Mouse (Mus musculus): ENCODE data around the gene Aifm3.
"Not testable (repeated sequence)": the region's sequence is repeated elsewhere in the genome, so short reads cannot be mapped to it uniquely, and the experiment has no call there.

Gene Aifm3

DNA sequence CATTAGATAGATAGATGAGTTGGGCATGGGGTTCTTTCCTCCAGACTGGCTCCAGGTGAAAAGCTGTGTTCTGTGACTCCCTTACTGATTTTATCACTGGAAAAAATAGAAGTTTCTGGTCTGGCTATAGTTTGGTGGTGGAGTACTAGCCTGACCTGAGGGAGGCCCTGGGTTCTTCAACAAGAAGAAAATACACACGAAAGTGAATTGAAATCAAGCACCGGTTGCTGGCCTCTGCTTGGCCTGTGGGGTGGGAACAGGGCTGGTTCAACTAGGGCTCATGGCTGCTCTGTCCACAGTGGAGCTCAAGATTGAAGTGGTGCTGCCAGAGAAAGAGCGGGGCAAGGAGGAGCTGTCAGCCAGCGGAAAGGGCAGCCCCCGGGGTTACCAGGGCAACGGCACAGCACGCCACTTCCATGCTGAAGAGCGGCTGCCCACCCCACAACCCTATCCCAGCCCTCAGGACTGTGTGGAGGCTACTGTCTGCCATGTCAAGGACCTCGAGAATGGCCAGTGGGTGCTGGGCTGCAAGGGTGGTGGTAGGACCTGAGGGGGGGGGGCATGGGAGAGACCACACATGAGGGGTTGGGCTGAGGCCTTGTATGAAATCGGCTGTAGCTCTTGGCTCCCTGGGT, 10.0 kb downstream of the Aifm3 start:
- no peak for DNase-seq (ENCODE audit: extremely low spot score, low read depth, low spot score)

DNA sequence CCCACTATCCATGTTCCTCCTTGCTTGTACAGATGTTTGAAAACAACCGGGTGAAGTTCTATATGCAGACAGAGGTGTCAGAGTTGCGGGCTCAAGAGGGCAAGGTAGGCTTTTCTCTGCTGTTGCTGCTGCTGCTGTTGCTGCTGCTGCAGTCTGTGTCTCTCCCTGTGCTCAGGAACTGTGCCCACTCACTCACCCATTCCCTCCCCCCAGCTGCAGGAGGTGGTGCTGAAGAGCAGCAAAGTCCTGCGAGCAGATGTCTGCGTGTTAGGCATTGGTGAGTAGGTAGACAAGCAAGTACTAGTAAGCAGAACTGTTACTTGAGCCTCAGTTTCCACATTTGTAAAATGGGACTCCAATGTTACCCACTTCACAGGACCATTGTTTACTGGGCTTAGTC, 13.3 kb downstream of the Aifm3 start:
- DNase-seq (ENCODE audit: extremely low spot score, low read depth, low spot score), result no peak

- no peak for DNase-seq (ENCODE audit: extremely low spot score, low read depth, low spot score)
Observed at GRCm38 (mm10) chr16:17507018-17507552, 17.7 kb downstream of the Aifm3 start.

DNA sequence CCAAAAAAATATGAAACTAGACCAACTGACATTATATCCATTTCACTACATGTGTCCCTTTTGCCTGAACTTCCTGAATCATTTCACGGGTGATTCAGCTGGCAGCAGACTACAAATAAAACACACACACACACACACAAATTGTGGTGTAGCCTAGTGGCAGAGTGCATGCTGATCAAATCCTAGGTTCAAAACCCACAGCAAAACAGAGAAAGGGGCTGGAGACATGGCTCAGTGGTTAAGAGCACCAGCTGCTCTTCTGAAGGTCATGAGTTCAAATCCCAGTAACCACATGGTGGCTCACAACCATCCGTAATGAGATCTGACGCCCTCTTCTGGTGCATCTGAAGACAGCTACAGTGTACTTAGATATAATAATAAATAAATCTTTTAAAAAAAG, 18.6 kb downstream of the Aifm3 start:
- not testable (repeated sequence) for DNase-seq (ENCODE audit: extremely low spot score, low read depth, low spot score)

DNA sequence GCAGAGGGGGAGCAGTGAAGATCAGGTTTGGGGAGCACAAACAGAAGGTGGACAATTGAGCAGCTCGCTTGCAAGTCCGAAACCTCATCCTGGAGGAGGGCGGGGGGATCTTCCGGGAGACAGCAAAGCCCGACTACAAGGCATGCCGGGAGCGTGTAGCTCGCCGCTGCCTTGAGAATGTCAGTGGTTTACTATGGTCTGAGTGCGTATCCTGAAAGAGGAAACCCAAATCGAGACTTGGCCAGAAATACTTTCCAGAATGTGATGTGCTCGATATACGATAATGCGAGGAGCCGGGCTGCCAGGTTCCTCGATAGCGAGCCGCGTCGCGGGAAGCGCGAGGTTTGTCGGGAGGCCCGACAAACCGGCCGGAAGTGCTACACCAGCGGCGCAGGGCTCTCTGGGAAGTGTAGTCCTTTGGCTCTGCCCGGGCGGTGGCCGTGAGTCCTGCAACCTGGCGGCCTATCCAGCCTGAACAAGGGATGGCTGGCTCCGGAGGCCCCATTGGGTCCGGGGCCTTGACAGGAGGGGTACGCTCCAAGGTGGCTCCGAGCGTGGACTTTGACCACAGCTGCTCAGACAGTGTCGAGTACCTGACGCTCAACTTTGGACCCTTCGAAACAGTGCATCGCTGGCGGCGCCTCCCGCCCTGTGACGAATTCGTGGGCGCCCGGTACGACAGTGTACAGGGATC, 19.3 kb downstream of the Aifm3 start, which contains the start of gene Lztr1:
Lztr1 (plus strand) TSS at position 143 of the 694 bp plus-strand sequence.
- DNase-seq (ENCODE audit: extremely low spot score, low read depth, low spot score), result peak; percentile 64

DNA sequence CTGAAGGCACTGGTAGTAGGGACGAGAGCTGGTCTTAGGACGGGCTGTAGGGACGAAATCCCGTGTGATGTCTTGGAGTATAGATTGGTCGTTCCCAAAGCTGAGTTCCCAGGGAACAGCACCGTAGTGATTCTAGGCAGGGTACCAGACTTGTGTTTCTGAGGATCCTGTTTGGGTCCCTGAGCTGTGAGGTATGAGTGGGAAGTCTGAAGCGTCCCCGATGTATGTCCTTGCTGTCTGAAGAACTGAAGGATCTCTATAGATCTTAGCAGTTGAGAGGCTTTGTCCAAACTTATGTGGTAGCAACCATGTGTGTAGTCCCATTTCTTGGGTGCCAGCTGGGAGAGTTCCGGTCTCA, 19.8 kb downstream of the Aifm3 start:
- no peak for DNase-seq (ENCODE audit: extremely low spot score, low read depth, low spot score)

DNA sequence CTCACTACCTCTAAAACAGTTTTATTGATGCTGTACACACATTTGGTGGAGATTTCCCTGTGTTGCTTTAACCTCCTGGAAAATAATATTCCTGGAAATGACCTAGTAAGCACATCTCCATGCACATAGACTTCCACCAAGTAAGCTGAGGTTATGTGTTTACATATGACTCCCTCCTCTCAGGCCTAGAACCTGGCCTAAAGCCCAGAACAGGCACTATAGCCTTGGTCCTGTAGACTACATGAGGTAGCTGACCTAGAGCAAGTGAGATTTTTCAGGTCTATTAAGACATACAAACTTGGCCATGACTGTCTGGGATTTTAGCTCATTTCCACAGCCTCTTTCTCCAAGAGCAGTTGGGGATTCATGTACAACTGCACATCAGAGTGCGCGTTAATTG, 20.7 kb downstream of the Aifm3 start:
- DNase-seq (ENCODE audit: extremely low spot score, low read depth, low spot score), result no peak

- DNase-seq (ENCODE audit: extremely low spot score, low read depth, low spot score), result no peak
Observed at GRCm38 (mm10) chr16:17510686-17511085, 21.3 kb downstream of the Aifm3 start.

GRCm38 (mm10) chr16:17511431-17511830, 22.0 kb downstream of the Aifm3 start:
- DNase-seq (ENCODE audit: extremely low spot score, low read depth, low spot score), result no peak

DNA sequence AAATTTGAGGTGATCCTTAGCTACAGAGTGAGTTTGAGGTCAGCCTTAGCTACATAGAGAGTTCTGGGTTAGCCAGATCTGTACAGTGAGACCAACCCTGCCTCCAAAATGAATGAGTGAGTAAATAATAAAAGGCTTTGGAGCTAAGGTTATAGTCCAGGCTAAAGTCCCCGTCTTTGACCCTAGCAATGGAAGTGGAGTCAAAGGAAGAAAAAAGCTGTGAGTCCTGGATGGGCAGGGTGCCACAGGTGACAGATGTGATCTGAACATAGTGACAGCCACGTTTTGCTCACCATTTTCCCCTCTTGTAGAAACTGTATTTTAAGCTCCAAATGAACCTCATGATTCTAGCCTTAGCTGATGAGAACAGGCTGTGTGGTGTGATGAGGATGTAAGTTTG, 29.5 kb downstream of the Aifm3 start:
- DNase-seq (ENCODE audit: extremely low spot score, low read depth, low spot score), result no peak

- DNase-seq (ENCODE audit: extremely low spot score, low read depth, low spot score), result no peak
Observed at GRCm38 (mm10) chr16:17524156-17524555, 34.7 kb downstream of the Aifm3 start.

DNA sequence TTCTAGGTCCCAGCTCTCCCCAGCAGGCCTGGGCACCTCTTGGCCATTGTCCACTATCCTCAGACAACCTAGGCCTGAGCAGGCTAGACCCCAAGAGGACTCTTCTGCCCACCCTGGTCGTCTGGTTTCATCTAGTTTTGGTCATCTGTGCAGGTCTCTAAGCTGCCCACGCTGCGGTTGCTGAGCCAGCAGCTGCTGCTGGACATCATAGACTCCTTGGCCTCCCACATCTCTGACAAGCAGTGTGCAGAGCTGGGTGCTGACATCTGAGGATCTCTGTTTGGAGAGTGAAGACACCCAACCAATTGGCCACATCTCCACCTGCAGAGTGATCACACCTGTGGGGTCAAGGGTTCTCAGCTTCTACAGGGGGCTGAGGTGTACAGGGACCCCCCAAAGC, 36.1 kb downstream of the Aifm3 start:
- no peak for DNase-seq (ENCODE audit: extremely low spot score, low read depth, low spot score)

GRCm38 (mm10) chr16:17526223-17526622, 36.8 kb downstream of the Aifm3 start:
- no peak for DNase-seq (ENCODE audit: extremely low spot score, low read depth, low spot score)

- no peak for DNase-seq (ENCODE audit: extremely low spot score, low read depth, low spot score)
Observed at GRCm38 (mm10) chr16:17527606-17528005, 38.2 kb downstream of the Aifm3 start.

- no peak for DNase-seq (ENCODE audit: extremely low spot score, low read depth, low spot score)
Observed at GRCm38 (mm10) chr16:17528276-17528675, 38.9 kb downstream of the Aifm3 start.

GRCm38 (mm10) chr16:17529981-17530586, 40.7 kb downstream of the Aifm3 start:
- no peak for DNase-seq (ENCODE audit: extremely low spot score, low read depth, low spot score)

DNA sequence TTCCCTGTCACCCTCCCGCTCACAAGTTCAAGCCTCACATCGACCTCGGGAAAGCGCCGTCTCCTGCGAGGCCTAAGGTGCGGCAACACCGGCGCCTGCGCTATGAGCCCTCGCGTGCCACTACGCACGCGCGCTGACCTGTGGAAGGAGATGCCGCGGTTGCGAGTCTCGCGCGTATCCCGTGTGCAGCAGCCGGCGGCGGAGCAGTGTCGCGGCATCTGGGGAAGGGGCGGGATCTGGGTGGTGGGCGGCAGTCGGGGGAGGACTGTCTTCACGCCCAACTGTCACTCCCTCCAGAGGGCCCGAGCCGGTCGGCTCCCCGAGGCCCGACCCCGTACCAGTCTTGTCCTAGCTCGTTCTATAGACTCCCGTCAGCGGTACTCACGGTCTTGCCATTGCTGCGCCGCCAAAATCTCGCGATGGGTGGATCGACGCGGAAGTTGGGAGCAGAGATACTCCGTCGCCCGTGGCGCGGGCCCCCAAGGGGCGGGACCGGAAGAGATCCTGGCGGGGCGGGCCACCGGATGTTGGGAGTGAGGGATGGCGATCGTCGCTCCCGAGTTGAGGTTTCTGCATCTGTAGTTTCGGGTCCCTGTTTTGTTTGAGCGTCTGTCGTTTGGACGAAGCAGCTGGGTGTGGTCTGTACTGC, 41.4 kb downstream of the Aifm3 start, which contains the start of gene Thap7:
Thap7 (minus strand) TSS at position 497 of the 649 bp plus-strand sequence.
- DNase-seq (ENCODE audit: extremely low spot score, low read depth, low spot score), result peak; percentile 89

- no peak for DNase-seq (ENCODE audit: extremely low spot score, low read depth, low spot score)
Observed at GRCm38 (mm10) chr16:17532271-17532670, 42.9 kb downstream of the Aifm3 start.

GRCm38 (mm10) chr16:17532676-17533329, 43.4 kb downstream of the Aifm3 start:
- DNase-seq (ENCODE audit: extremely low spot score, low read depth, low spot score), result no peak

DNA sequence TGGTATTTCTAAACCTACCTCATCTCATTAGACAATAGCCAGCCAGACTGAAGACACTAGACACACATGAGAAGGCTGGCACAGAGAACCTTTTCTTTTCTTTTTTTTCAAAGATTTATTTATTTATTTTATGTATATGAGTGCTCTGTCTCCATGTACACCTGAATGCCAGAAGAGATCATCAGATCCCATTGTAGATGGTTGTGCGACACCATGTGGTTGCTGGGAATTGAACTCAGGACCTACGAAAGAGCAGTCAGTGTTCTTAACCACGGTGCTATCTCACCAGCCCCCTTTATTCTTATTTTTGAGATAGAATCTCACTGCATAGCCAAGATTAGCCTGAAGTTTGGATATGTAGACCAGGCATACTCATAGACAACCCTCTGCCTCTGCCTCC, 47.2 kb downstream of the Aifm3 start:
- DNase-seq (ENCODE audit: extremely low spot score, low read depth, low spot score), result no peak

DNA sequence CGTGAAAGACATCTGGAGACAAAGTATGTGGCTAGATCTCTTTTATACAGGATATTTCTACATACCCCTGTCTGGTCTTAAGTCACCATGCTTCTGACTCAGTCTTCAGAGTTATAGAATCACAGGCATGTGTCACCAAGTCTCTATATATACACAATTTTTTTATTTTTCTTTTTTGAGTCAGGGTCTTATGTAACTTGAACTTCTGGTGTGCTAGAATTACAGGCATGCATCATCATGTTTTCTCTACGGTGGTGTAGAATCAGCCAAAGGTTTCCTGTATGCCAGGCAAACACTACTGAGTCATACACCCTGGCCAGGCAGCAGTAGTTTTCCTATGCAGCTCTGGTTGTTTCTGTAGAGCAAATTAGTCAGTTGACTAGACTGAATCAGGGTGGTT, 53.2 kb downstream of the Aifm3 start:
- DNase-seq (ENCODE audit: extremely low spot score, low read depth, low spot score), result no peak
